ENCODE assay signal across 16 mouse cellular contexts in genomic region chr1:180902915-180903314, GRCm38 (mm10). TPM values are rescaled to one million over a fixed set of nuclear protein-coding genes. Genes with fewer than 3 reads are reported as not detected.
DNase-seq lines count a peak whose midpoint lies in the region; ATAC-seq lines count a peak whose summit lies in the region.
"Had no signal": no experiment of that assay in that cellular context is flagged by ENCODE, and none has a peak within 500 bp of the region (broad histone marks: within the 10 kb centered on the region; RNA-seq: fewer than 3 reads in every experiment).

No protein-coding gene starts in this region.

- DNase-seq in c-Kit-negative CD71-positive TER-119-positive erythroid progenitor cells, embryonic 14.5 days (ENCODE audit: low read depth, low spot score): peak; percentile 95
- peak; percentile 97 for DNase-seq in liver, embryonic 13.5 days
- no peak for DNase-seq in lung, postnatal 14 days
- DNase-seq in gastrocnemius, postnatal 10 days: no peak
- no peak for DNase-seq in layer of hippocampus, adult 8-10 months (ENCODE audit: low spot score in 2 of 2)
- DNase-seq: adrenal gland, postnatal 36 days; kidney, adult 18-20 months; retina, postnatal 1 day; thymus, adult 18-20 months had no signal

- peaks cover 3% of the 10 kb centered on the region; the same call in 1 of the 2 replicates for H3K27me3 ChIP-seq in kidney, embryonic 15.5 days
- no peaks in the 10 kb centered on the region for H3K27me3 ChIP-seq in kidney, embryonic 14.5 days (ENCODE audit: control insufficient read depth, insufficient read depth, low read length)
- no peaks in the 10 kb centered on the region for H3K27me3 ChIP-seq in liver, embryonic 13.5 days
- no peaks in the 10 kb centered on the region for H3K27me3 ChIP-seq in stomach, embryonic 16.5 days (ENCODE audit: control insufficient read depth, insufficient read depth, low read length)
- H3K27me3 ChIP-seq: forebrain, embryonic 12.5 days; lung, embryonic 15.5 days had no signal

- H3K4me2 ChIP-seq in kidney, embryonic 15.5 days: no peak overlapping the region
- no peak overlapping the region for H3K4me2 ChIP-seq in kidney, embryonic 14.5 days (replicated peaks; ENCODE audit: low read depth, low read length)
- H3K4me2 ChIP-seq in liver, embryonic 13.5 days: peak overlapping the region; percentile 85
- no peak overlapping the region for H3K4me2 ChIP-seq in stomach, embryonic 16.5 days (ENCODE audit: low read depth, low read length)

- peak; percentile 43 for ATAC-seq in kidney, embryonic 15.5 days (replicated peaks; ENCODE audit: low FRiP score)
- no peak for ATAC-seq in kidney, embryonic 14.5 days (ENCODE audit: low FRiP score, low TSS enrichment)
- peak; percentile 93 for ATAC-seq in liver, embryonic 13.5 days (ENCODE audit: low read depth)
- peak; percentile 26 for ATAC-seq in stomach, embryonic 16.5 days (ENCODE audit: insufficient read depth, low FRiP score)

- H3K4me1 ChIP-seq in kidney, embryonic 15.5 days: peaks cover 25% of the 10 kb centered on the region
- H3K4me1 ChIP-seq in kidney, embryonic 14.5 days (ENCODE audit: control insufficient read depth, insufficient read depth, low read length): peaks cover 8% of the 10 kb centered on the region; the same call in 1 of the 2 replicates
- peaks cover 58% of the 10 kb centered on the region for H3K4me1 ChIP-seq in liver, embryonic 13.5 days (replicated peaks)
- H3K4me1 ChIP-seq in stomach, embryonic 16.5 days (ENCODE audit: control insufficient read depth, insufficient read depth, low read length): peaks cover 9% of the 10 kb centered on the region; the same call in 1 of the 2 replicates

- WGBS in kidney, embryonic 15.5 days: 38% methylated on average over 5 of the region's 5 CpGs
- 31% methylated on average over 5 of the region's 5 CpGs for WGBS in kidney, embryonic 14.5 days
- WGBS in liver, embryonic 13.5 days (ENCODE audit: insufficient replicate concordance): 13% methylated on average over 5 of the region's 5 CpGs
- 27% methylated on average over 5 of the region's 5 CpGs for WGBS in stomach, embryonic 16.5 days

- H3K27ac ChIP-seq in kidney, embryonic 15.5 days: no peak overlapping the region
- no peak overlapping the region for H3K27ac ChIP-seq in kidney, embryonic 14.5 days (ENCODE audit: low read depth, low read length)
- H3K27ac ChIP-seq in liver, embryonic 13.5 days: peak overlapping the region; percentile 99
- H3K27ac ChIP-seq in stomach, embryonic 16.5 days (ENCODE audit: low read length): no peak overlapping the region

- H3K9ac ChIP-seq in kidney, embryonic 15.5 days: no peak overlapping the region
- no peak overlapping the region for H3K9ac ChIP-seq in kidney, embryonic 14.5 days (ENCODE audit: low read depth, low read length)
- no peak overlapping the region for H3K9ac ChIP-seq in liver, embryonic 13.5 days
- H3K9ac ChIP-seq in stomach, embryonic 16.5 days (ENCODE audit: low read length): no peak overlapping the region

- peaks cover 23% of the 10 kb centered on the region for H3K36me3 ChIP-seq in kidney, embryonic 15.5 days
- H3K36me3 ChIP-seq in kidney, embryonic 14.5 days (ENCODE audit: control insufficient read depth, insufficient read depth, low read length): peaks cover 22% of the 10 kb centered on the region
- H3K36me3 ChIP-seq in liver, embryonic 13.5 days: peaks cover 27% of the 10 kb centered on the region
- H3K36me3 ChIP-seq in stomach, embryonic 16.5 days (ENCODE audit: control insufficient read depth, insufficient read depth, low read length): peaks cover 4% of the 10 kb centered on the region; the same call in 1 of the 2 replicates

- H3K4me3 ChIP-seq in kidney, embryonic 15.5 days (replicated peaks): no peak overlapping the region
- H3K4me3 ChIP-seq in kidney, embryonic 14.5 days (ENCODE audit: low read length): no peak overlapping the region
- H3K4me3 ChIP-seq in liver, embryonic 13.5 days (replicated peaks): peak overlapping the region; percentile 94
- H3K4me3 ChIP-seq in stomach, embryonic 16.5 days (replicated peaks; ENCODE audit: low read length): no peak overlapping the region

- no peaks in the 10 kb centered on the region for H3K9me3 ChIP-seq in kidney, embryonic 15.5 days (replicated peaks)
- no peaks in the 10 kb centered on the region for H3K9me3 ChIP-seq in kidney, embryonic 14.5 days (ENCODE audit: control insufficient read depth, low read length)
- no peaks in the 10 kb centered on the region for H3K9me3 ChIP-seq in liver, embryonic 13.5 days (replicated peaks)
- H3K9me3 ChIP-seq in stomach, embryonic 16.5 days (replicated peaks; ENCODE audit: control insufficient read depth, low read length): no peaks in the 10 kb centered on the region
- H3K9me3 ChIP-seq: forebrain, embryonic 12.5 days; lung, embryonic 15.5 days had no signal

RNA-seq across cellular contexts. Expression of gene Pycr2, which starts 1.2 kb away (rescaled TPM):
- 96.2 and 103 TPM in 2 replicates for polyA plus RNA-seq in kidney, embryonic 15.5 days (2015; fragmentation: Nextera tagmentation; extraction: Ambion mirVana)
- 93.9 and 103 TPM in 2 replicates for polyA plus RNA-seq in kidney, embryonic 14.5 days (2014; fragmentation: Nextera tagmentation; extraction: Ambion mirVana)
- 122 and 128 TPM in 2 replicates for polyA plus RNA-seq in liver, embryonic 13.5 days (2015; fragmentation: Nextera tagmentation; extraction: Ambion mirVana)
- 99.6 and 105 TPM in 2 replicates for polyA plus RNA-seq in stomach, embryonic 16.5 days (2015; fragmentation: Nextera tagmentation; extraction: Ambion mirVana)
- 10 to 100 TPM; 19.9 to 20.6 TPM for total RNA-seq in gastrocnemius, postnatal 10 days (2021)
- total RNA-seq in layer of hippocampus, adult 8-10 months (2022): 10 to 100 TPM; 36.2 to 39.7 (median 39.3) TPM

RNA-seq across cellular contexts. Expression of gene Lefty2, which starts 10.0 kb away (rescaled TPM):
- polyA plus RNA-seq in kidney, embryonic 15.5 days (2015; fragmentation: Nextera tagmentation; extraction: Ambion mirVana): 0.12 TPM in 1 of 2 replicates, not detected in the other
- not detected in 2 replicates for polyA plus RNA-seq in kidney, embryonic 14.5 days (2014; fragmentation: Nextera tagmentation; extraction: Ambion mirVana)
- polyA plus RNA-seq in liver, embryonic 13.5 days (2015; fragmentation: Nextera tagmentation; extraction: Ambion mirVana): not detected in 2 replicates
- polyA plus RNA-seq in stomach, embryonic 16.5 days (2015; fragmentation: Nextera tagmentation; extraction: Ambion mirVana): 0.35 TPM in 1 of 2 replicates, not detected in the other
- total RNA-seq in gastrocnemius, postnatal 10 days (2021): not detected
- total RNA-seq in layer of hippocampus, adult 8-10 months (2022): 1 to 10 TPM in 2 of 4 experiments, under 1 TPM in 2; 0.68 to 3.4 (median 1.7) TPM
- total RNA-seq: heart, adult 18-20 months; monocyte, adult 5-6 weeks had no signal

RNA-seq across cellular contexts. Expression of gene Lefty1, which starts 31.9 kb away (rescaled TPM):
- polyA plus RNA-seq in kidney, embryonic 15.5 days (2015; fragmentation: Nextera tagmentation; extraction: Ambion mirVana): 1.3 TPM in 2 replicates
- 0.51 and 0.54 TPM in 2 replicates for polyA plus RNA-seq in kidney, embryonic 14.5 days (2014; fragmentation: Nextera tagmentation; extraction: Ambion mirVana)
- polyA plus RNA-seq in liver, embryonic 13.5 days (2015; fragmentation: Nextera tagmentation; extraction: Ambion mirVana): 6.0 and 6.5 TPM in 2 replicates
- 4.0 and 4.2 TPM in 2 replicates for polyA plus RNA-seq in stomach, embryonic 16.5 days (2015; fragmentation: Nextera tagmentation; extraction: Ambion mirVana)
- total RNA-seq in gastrocnemius, postnatal 10 days (2021): 1 to 10 TPM in 1 of 2 experiments, under 1 TPM in 1; 0.59 to 1.2 TPM
- 1 to 10 TPM; 6.6 to 8.4 (median 7.8) TPM for total RNA-seq in layer of hippocampus, adult 8-10 months (2022)
- total RNA-seq: monocyte, adult 5-6 weeks had no signal

RNA-seq across cellular contexts. Expression of gene Tmem63a, which starts 39.2 kb away (rescaled TPM):
- polyA plus RNA-seq in kidney, embryonic 15.5 days (2015; fragmentation: Nextera tagmentation; extraction: Ambion mirVana): 10.2 and 12.5 TPM in 2 replicates
- polyA plus RNA-seq in kidney, embryonic 14.5 days (2014; fragmentation: Nextera tagmentation; extraction: Ambion mirVana): 4.0 and 7.5 TPM in 2 replicates
- 5.2 and 7.5 TPM in 2 replicates for polyA plus RNA-seq in liver, embryonic 13.5 days (2015; fragmentation: Nextera tagmentation; extraction: Ambion mirVana)
- polyA plus RNA-seq in stomach, embryonic 16.5 days (2015; fragmentation: Nextera tagmentation; extraction: Ambion mirVana): 29.2 and 35.3 TPM in 2 replicates
- 10 to 100 TPM; 13.2 to 16.2 TPM for total RNA-seq in gastrocnemius, postnatal 10 days (2021)
- 10 to 100 TPM; 25.6 to 39.3 (median 29.1) TPM for total RNA-seq in layer of hippocampus, adult 8-10 months (2022)

RNA-seq across cellular contexts. Expression of gene Sde2, which starts 52.0 kb away (rescaled TPM):
- polyA plus RNA-seq in kidney, embryonic 15.5 days (2015; fragmentation: Nextera tagmentation; extraction: Ambion mirVana): 37.0 and 38.7 TPM in 2 replicates
- 32.9 and 39.6 TPM in 2 replicates for polyA plus RNA-seq in kidney, embryonic 14.5 days (2014; fragmentation: Nextera tagmentation; extraction: Ambion mirVana)
- polyA plus RNA-seq in liver, embryonic 13.5 days (2015; fragmentation: Nextera tagmentation; extraction: Ambion mirVana): 25.1 and 29.7 TPM in 2 replicates
- 34.9 and 36.5 TPM in 2 replicates for polyA plus RNA-seq in stomach, embryonic 16.5 days (2015; fragmentation: Nextera tagmentation; extraction: Ambion mirVana)
- 10 to 100 TPM in 1 of 2 experiments, 1 to 10 TPM in 1; 8.7 to 11.4 TPM for total RNA-seq in gastrocnemius, postnatal 10 days (2021)
- 10 to 100 TPM; 22.3 to 24.9 (median 22.6) TPM for total RNA-seq in layer of hippocampus, adult 8-10 months (2022)

Comparison
In these comparisons a context has a peak if more than half of its experiments do, and no peak if none do; other contexts are left out.
1. DNase-seq: peak in c-Kit-negative CD71-positive TER-119-positive erythroid progenitor cells, embryonic 14.5 days (single experiment) and liver, embryonic 13.5 days (single experiment); none in lung, postnatal 14 days (single experiment), gastrocnemius, postnatal 10 days (single experiment) and layer of hippocampus, adult 8-10 months (0 of 2).